8 mouse cellular contexts compared by ENCODE assay signal in genomic region chr14:26668371-26669291, GRCm38 (mm10). TPM values are rescaled to one million over a fixed set of nuclear protein-coding genes. Genes with fewer than 3 reads are reported as not detected.
A peak's percentile ranks its signal among the peaks of the same experiment; 100 is the strongest.
DNase-seq lines count a peak whose midpoint lies in the region; ATAC-seq and TF ChIP-seq lines count a peak whose summit lies in the region.

No protein-coding gene starts in this region.

- H3K27ac ChIP-seq in heart, embryonic 11.5 days (ENCODE audit: low read depth, low read length), result peak overlapping the region; percentile 90
- peak overlapping the region; percentile 98 for H3K27ac ChIP-seq in kidney, embryonic 16.5 days (ENCODE audit: low read length)
- H3K27ac ChIP-seq in liver, embryonic 11.5 days (ENCODE audit: low read depth, low read length), result peak overlapping the region; percentile 77
- H3K27ac ChIP-seq in stomach, embryonic 15.5 days, result peak overlapping the region; percentile 93

- H3K4me1 ChIP-seq in heart, embryonic 11.5 days (ENCODE audit: control insufficient read depth, insufficient read depth, low read length), result peaks cover 15% of the 10 kb centered on the region; the same call in 1 of the 2 replicates
- peaks cover 23% of the 10 kb centered on the region for H3K4me1 ChIP-seq in kidney, embryonic 16.5 days (ENCODE audit: insufficient read depth, low read length)
- peaks cover 11% of the 10 kb centered on the region for H3K4me1 ChIP-seq in liver, embryonic 11.5 days (replicated peaks; ENCODE audit: control insufficient read depth, insufficient read depth, low read length)
- peaks cover 6% of the 10 kb centered on the region for H3K4me1 ChIP-seq in stomach, embryonic 15.5 days

- DNase-seq in urinary bladder, adult 18-20 months (ENCODE audit: low spot score in 2 of 2), result peak; percentile 23 to 33
- no peak for DNase-seq in urinary bladder, adult 2 months (ENCODE audit: low spot score)
- DNase-seq in embryo, embryonic 10.5 days (ENCODE audit: low spot score), result peak; percentile 45
- DNase-seq in liver, embryonic 11.5 days (ENCODE audit: low spot score), result peak; percentile 67

- peak overlapping the region; percentile 87 for H3K4me2 ChIP-seq in heart, embryonic 11.5 days
- peak overlapping the region; percentile 88 for H3K4me2 ChIP-seq in kidney, embryonic 16.5 days (replicated peaks; ENCODE audit: low read depth, low read length)
- H3K4me2 ChIP-seq in liver, embryonic 11.5 days, result peak overlapping the region; percentile 98
- peak overlapping the region; percentile 81 for H3K4me2 ChIP-seq in myocyte (ENCODE audit: low read depth)
- H3K4me2 ChIP-seq in stomach, embryonic 15.5 days, result peak overlapping the region; percentile 95

- H3K79me2 ChIP-seq in myocyte (ENCODE audit: control insufficient read depth, insufficient read depth), result peaks cover 34% of the 10 kb centered on the region

- H3K27me3 ChIP-seq in heart, embryonic 11.5 days (ENCODE audit: control insufficient read depth, insufficient read depth, low read length), result no peaks in the 10 kb centered on the region
- no peaks in the 10 kb centered on the region for H3K27me3 ChIP-seq in kidney, embryonic 16.5 days (ENCODE audit: insufficient read depth, low read length)
- no peaks in the 10 kb centered on the region for H3K27me3 ChIP-seq in liver, embryonic 11.5 days (replicated peaks; ENCODE audit: control insufficient read depth, insufficient read depth, low read length)
- no peaks in the 10 kb centered on the region for H3K27me3 ChIP-seq in myocyte (ENCODE audit: control insufficient read depth, insufficient read depth, insufficient read length)
- no peaks in the 10 kb centered on the region for H3K27me3 ChIP-seq in stomach, embryonic 15.5 days (replicated peaks)

- H3ac ChIP-seq in myocyte (ENCODE audit: control insufficient read depth, insufficient read length), result peak overlapping the region; percentile 35

- TF ChIP-seq POLR2A in myocyte (IDR thresholded peaks at IDR 0.05; ENCODE audit: insufficient read length, low read depth), result no peak

- H3K9me3 ChIP-seq in heart, embryonic 11.5 days (replicated peaks; ENCODE audit: control insufficient read depth, low read length), result no peaks in the 10 kb centered on the region
- H3K9me3 ChIP-seq in kidney, embryonic 16.5 days (ENCODE audit: low read length), result no peaks in the 10 kb centered on the region
- H3K9me3 ChIP-seq in liver, embryonic 11.5 days (ENCODE audit: control insufficient read depth, low read length), result no peaks in the 10 kb centered on the region
- H3K9me3 ChIP-seq in stomach, embryonic 15.5 days, result no peaks in the 10 kb centered on the region

- ATAC-seq in heart, embryonic 11.5 days (replicated peaks; ENCODE audit: insufficient number of reproducible peaks, low FRiP score, low TSS enrichment), result peak; percentile 73
- peak; percentile 74 for ATAC-seq in kidney, embryonic 16.5 days (ENCODE audit: low FRiP score, low TSS enrichment)
- ATAC-seq in liver, embryonic 11.5 days (replicated peaks; ENCODE audit: low FRiP score), result peak; percentile 51
- peak; percentile 47 for ATAC-seq in stomach, embryonic 15.5 days (ENCODE audit: insufficient read depth, low FRiP score, low read depth)

- H3K4me3 ChIP-seq in heart, embryonic 11.5 days (ENCODE audit: low read depth, low read length), result peak overlapping the region; percentile 97
- H3K4me3 ChIP-seq in kidney, embryonic 16.5 days (ENCODE audit: low read length), result peak overlapping the region; percentile 98
- peak overlapping the region; percentile 88 for H3K4me3 ChIP-seq in liver, embryonic 11.5 days (ENCODE audit: low read depth, low read length)
- H3K4me3 ChIP-seq in myocyte, result peak overlapping the region; percentile 81
- peak overlapping the region; percentile 90 for H3K4me3 ChIP-seq in stomach, embryonic 15.5 days (replicated peaks)

- H3K9ac ChIP-seq in heart, embryonic 11.5 days (ENCODE audit: low read depth, low read length), result peak overlapping the region; percentile 90
- H3K9ac ChIP-seq in kidney, embryonic 16.5 days (replicated peaks; ENCODE audit: low read length), result peak overlapping the region; percentile 90
- H3K9ac ChIP-seq in liver, embryonic 11.5 days (ENCODE audit: low read depth, low read length), result peak overlapping the region; percentile 82
- peak overlapping the region; percentile 71 for H3K9ac ChIP-seq in stomach, embryonic 15.5 days

- under 1% methylated on average over 73 of the region's 73 CpGs for WGBS in heart, embryonic 11.5 days (ENCODE audit: insufficient replicate concordance)
- under 1% methylated on average over 73 of the region's 73 CpGs for WGBS in kidney, embryonic 16.5 days
- under 1% methylated on average over 73 of the region's 73 CpGs for WGBS in liver, embryonic 11.5 days
- WGBS in stomach, embryonic 15.5 days, result under 1% methylated on average over 73 of the region's 73 CpGs

- H3K36me3 ChIP-seq in heart, embryonic 11.5 days (ENCODE audit: control insufficient read depth, insufficient read depth, low read length), result peaks cover 5% of the 10 kb centered on the region
- H3K36me3 ChIP-seq in kidney, embryonic 16.5 days (ENCODE audit: insufficient read depth, low read length), result peaks cover 14% of the 10 kb centered on the region
- peaks cover 3% of the 10 kb centered on the region; the same call in 1 of the 2 replicates for H3K36me3 ChIP-seq in liver, embryonic 11.5 days (ENCODE audit: control insufficient read depth, insufficient read depth, low read length)
- H3K36me3 ChIP-seq in myocyte (ENCODE audit: control insufficient read depth, insufficient read depth), result peaks cover 26% of the 10 kb centered on the region
- H3K36me3 ChIP-seq in stomach, embryonic 15.5 days, result peaks cover 8% of the 10 kb centered on the region; the same call in 1 of the 2 replicates

TF ChIP-seq in myocyte, 11 proteins besides CTCF, POLR2A, EP300 and RAD21:
- TF ChIP-seq POLR2AphosphoS2 (IDR thresholded peaks at IDR 0.05; ENCODE audit: insufficient read length, low read depth) (no peak), MYOG (IDR thresholded peaks at IDR 0.05; ENCODE audit: control insufficient read depth in 1 of 3, insufficient read depth in 1 of 3, insufficient read length in 2 of 3, low read depth in 2 of 3) (no peak), MYOD1 (IDR thresholded peaks at IDR 0.05; ENCODE audit: control insufficient read depth in 1 of 3, insufficient read length in 2 of 3, low read depth in 2 of 3) (no peak), E2F4 (IDR thresholded peaks at IDR 0.05; ENCODE audit: insufficient read depth) (no peak), TCF3 (IDR thresholded peaks at IDR 0.05; ENCODE audit: insufficient read length, low read depth) (no peak), REST (IDR thresholded peaks at IDR 0.05; ENCODE audit: insufficient read depth, insufficient read length) (no peak), SRF (IDR thresholded peaks at IDR 0.05; ENCODE audit: control insufficient read depth, insufficient read length, low read depth) (no peak), TCF12 (IDR thresholded peaks at IDR 0.05; ENCODE audit: insufficient read depth, poor library complexity, severe bottlenecking) (no peak), CEBPB (IDR thresholded peaks at IDR 0.05; ENCODE audit: insufficient read depth, poor library complexity, severe bottlenecking) (no peak), MAX (IDR thresholded peaks at IDR 0.05; ENCODE audit: low read depth) (no peak), USF1 (IDR thresholded peaks at IDR 0.05; ENCODE audit: low read depth) (no peak)

RNA-seq across cellular contexts. Expression of gene Pde12, which starts 1.1 kb away (rescaled TPM):
- polyA plus RNA-seq in urinary bladder, adult 2 months (2012; rRNA removed), result 3.8 and 4.3 TPM in 2 replicates
- polyA plus RNA-seq in heart, embryonic 11.5 days (2014; fragmentation: Nextera tagmentation; extraction: Ambion mirVana), result 11.0 and 11.4 TPM in 2 replicates
- 10.4 and 10.6 TPM in 2 replicates for polyA plus RNA-seq in kidney, embryonic 16.5 days (2015; fragmentation: Nextera tagmentation; extraction: Ambion mirVana)
- 15.1 and 16.7 TPM in 2 replicates for polyA plus RNA-seq in liver, embryonic 11.5 days (2014; fragmentation: Nextera tagmentation; extraction: Ambion mirVana)
- polyA plus RNA-seq in myocyte (2012; fragmentation: generic; extraction: Trizol), result 3.4 TPM
- polyA plus RNA-seq in stomach, embryonic 15.5 days (2015; fragmentation: Nextera tagmentation; extraction: Ambion mirVana), result 9.9 and 10.0 TPM in 2 replicates

RNA-seq across cellular contexts. Expression of gene Dnah12, which starts 24.4 kb away (rescaled TPM):
- 0.01 and 0.04 TPM in 2 replicates for polyA plus RNA-seq in urinary bladder, adult 2 months (2012; rRNA removed)
- polyA plus RNA-seq in heart, embryonic 11.5 days (2014; fragmentation: Nextera tagmentation; extraction: Ambion mirVana), result 0.03 and 0.25 TPM in 2 replicates
- 0.14 and 0.21 TPM in 2 replicates for polyA plus RNA-seq in kidney, embryonic 16.5 days (2015; fragmentation: Nextera tagmentation; extraction: Ambion mirVana)
- 0.07 and 0.09 TPM in 2 replicates for polyA plus RNA-seq in liver, embryonic 11.5 days (2014; fragmentation: Nextera tagmentation; extraction: Ambion mirVana)
- not detected for polyA plus RNA-seq in myocyte (2012; fragmentation: generic; extraction: Trizol)
- 0.03 and 0.05 TPM in 2 replicates for polyA plus RNA-seq in stomach, embryonic 15.5 days (2015; fragmentation: Nextera tagmentation; extraction: Ambion mirVana)

RNA-seq across cellular contexts. Expression of gene Arf4, which starts 30.8 kb away (rescaled TPM):
- polyA plus RNA-seq in urinary bladder, adult 2 months (2012; rRNA removed), result 193 and 214 TPM in 2 replicates
- 479 and 484 TPM in 2 replicates for polyA plus RNA-seq in heart, embryonic 11.5 days (2014; fragmentation: Nextera tagmentation; extraction: Ambion mirVana)
- 589 and 630 TPM in 2 replicates for polyA plus RNA-seq in kidney, embryonic 16.5 days (2015; fragmentation: Nextera tagmentation; extraction: Ambion mirVana)
- polyA plus RNA-seq in liver, embryonic 11.5 days (2014; fragmentation: Nextera tagmentation; extraction: Ambion mirVana), result 347 and 363 TPM in 2 replicates
- polyA plus RNA-seq in myocyte (2012; fragmentation: generic; extraction: Trizol), result 128 TPM
- 614 and 698 TPM in 2 replicates for polyA plus RNA-seq in stomach, embryonic 15.5 days (2015; fragmentation: Nextera tagmentation; extraction: Ambion mirVana)
